Mouse (Mus musculus): ENCODE measurements around the gene Pmf1.
A peak's percentile ranks its signal among the peaks of the same experiment; 100 is the strongest.

Gene Pmf1

GRCm38 (mm10) chr3:88409741-88410644 lies at the start of gene Pmf1:
TSS of gene Pmf1 (minus strand) at chr3:88410331.
- peak; percentile 88 to 94 for DNase-seq

- peak in 1 of 2 experiments; percentile 41 for DNase-seq
These were observed 48.7 kb upstream of the Pmf1 start for GRCm38 (mm10) chr3:88458778-88459219.

GRCm38 (mm10) chr3:88456746-88457532 lies 46.8 kb upstream of the Pmf1 start:
- no peak for DNase-seq

GRCm38 (mm10) chr3:88456313-88456712 lies 46.2 kb upstream of the Pmf1 start:
- no peak for DNase-seq

- DNase-seq = no peak
These were observed 45.6 kb upstream of the Pmf1 start for GRCm38 (mm10) chr3:88455588-88456264.

GRCm38 (mm10) chr3:88454762-88455587 lies 44.8 kb upstream of the Pmf1 start:
- no peak for DNase-seq

GRCm38 (mm10) chr3:88453986-88454385 lies 43.9 kb upstream of the Pmf1 start:
- DNase-seq = no peak

- no peak for DNase-seq
These were observed 43.2 kb upstream of the Pmf1 start for GRCm38 (mm10) chr3:88453369-88453768.

- DNase-seq = peak; percentile 56 to 68
These were observed 42.6 kb upstream of the Pmf1 start for GRCm38 (mm10) chr3:88452716-88453115.

GRCm38 (mm10) chr3:88452246-88452645 lies 42.1 kb upstream of the Pmf1 start:
- DNase-seq = no peak

GRCm38 (mm10) chr3:88450379-88451131 lies 40.4 kb upstream of the Pmf1 start:
- peak in 1 of 2 experiments; percentile 29 for DNase-seq

GRCm38 (mm10) chr3:88449395-88450023 lies 39.4 kb upstream of the Pmf1 start:
- peak; percentile 71 to 75 for DNase-seq

GRCm38 (mm10) chr3:88448443-88448842 lies 38.3 kb upstream of the Pmf1 start:
- no peak for DNase-seq

GRCm38 (mm10) chr3:88447676-88448183 lies 37.6 kb upstream of the Pmf1 start:
- DNase-seq = no peak

GRCm38 (mm10) chr3:88446471-88447123 lies 36.5 kb upstream of the Pmf1 start:
- DNase-seq = peak in 1 of 2 experiments; percentile 29

- DNase-seq = no peak
These were observed 32.8 kb upstream of the Pmf1 start for GRCm38 (mm10) chr3:88442888-88443287.

GRCm38 (mm10) chr3:88442488-88442887 lies 32.4 kb upstream of the Pmf1 start:
- no peak for DNase-seq

- peak; percentile 34 to 59 for DNase-seq
These were observed 30.6 kb upstream of the Pmf1 start for GRCm38 (mm10) chr3:88440500-88441381.

GRCm38 (mm10) chr3:88439582-88439981 lies 29.5 kb upstream of the Pmf1 start:
- no peak for DNase-seq

All from cerebellum, postnatal 25 days (tissue).